Mouse (Mus musculus) neutrophil, adult 5-6 weeks (primary cell): Measurements from ENCODE around the gene Fpr3. TPM values are rescaled to one million over a fixed set of nuclear protein-coding genes. Genes with fewer than 3 reads are reported as not detected.

Source experiments
- total RNA-seq: library from RNA; stranded (forward); fragments of 200-1000 nt; gene quantifications from 2 replicates; pipeline ENCODE4 v1.2.3, GENCODE M21; 2017

The Fpr3 gene
- total RNA-seq, 1 experiment from 2014 or later = not detected

Other genes starting within 250 kb of the Fpr3 start
- gene Vmn2r90, start 184.1 kb upstream of the Fpr3 start, total RNA-seq = not detected in 2 replicates
- 4.0 TPM in 1 of 2 replicates, not detected in the other for gene Spaca6, start 60.7 kb upstream of the Fpr3 start, total RNA-seq
- not detected in 2 replicates for gene Has1, start 32.6 kb upstream of the Fpr3 start, total RNA-seq
- 117 and 122 TPM in 2 replicates for gene Fpr1, start 3.9 kb upstream of the Fpr3 start, total RNA-seq
- gene Fpr2, start within 50 bp of the Fpr3 start, total RNA-seq = 93.9 and 95.4 TPM in 2 replicates
- gene Fpr-rs4, start 133.9 kb downstream of the Fpr3 start, total RNA-seq = not detected in 2 replicates
- gene Vmn2r124, start 161.6 kb downstream of the Fpr3 start, total RNA-seq = under 0.01 TPM in 2 replicates
- not detected in 2 replicates for gene Vmn2r91, start 197.2 kb downstream of the Fpr3 start, total RNA-seq